Mouse (Mus musculus) lung, postnatal 0 days (tissue): ENCODE results near the gene Evi2b. TPM values are rescaled to one million over a fixed set of nuclear protein-coding genes. Genes with fewer than 3 reads are reported as not detected.

ENCODE experiments used
- ATAC-seq: fragments of 200-750 bp; cut with Nextera tagmentation; 2 replicates; pipeline ENCODE4 v1.8.0; 2017; ENCODE audit warnings: moderate library complexity
- DNase-seq: peaks from one replicate; pipeline ENCODE4 v3.0.0-alpha.2; 2016; ENCODE audit warnings: low spot score
- H3K27ac ChIP-seq: fragments of 300-500 bp; sonication (generic); 2 replicates; pipeline ENCODE4 v1.5.1; 2014; ENCODE audit warnings: antibody characterized with exemption, mild to moderate bottlenecking, low read length, mixed read lengths
- H3K27me3 ChIP-seq: fragments of 300-500 bp; sonication (generic); replicated peaks from 2 replicates; pipeline ENCODE4 v1.6.1; 2014; ENCODE audit warnings: low read length, mixed read lengths; ENCODE audit not compliant: insufficient read depth
- H3K36me3 ChIP-seq: fragments of 300-500 bp; sonication (generic); 2 replicates; pipeline ENCODE4 v1.6.1; 2014; ENCODE audit warnings: low read length, mixed read lengths; ENCODE audit not compliant: insufficient read depth
- H3K4me1 ChIP-seq: fragments of 300-500 bp; sonication (generic); 2 replicates; pipeline ENCODE4 v1.6.1; 2014; ENCODE audit warnings: antibody characterized with exemption, low read depth, low read length, mixed read lengths; ENCODE audit not compliant: insufficient read depth
- H3K4me2 ChIP-seq: fragments of 300-500 bp; sonication (generic); replicated peaks from 2 replicates; pipeline ENCODE4 v1.6.1; 2014; ENCODE audit warnings: low read depth, mild to moderate bottlenecking, low read length, moderate library complexity, mixed read lengths
- H3K4me3 ChIP-seq: fragments of 300-500 bp; sonication (generic); 2 replicates; pipeline ENCODE4 v1.5.1; 2014; ENCODE audit warnings: low read depth, low read length
- H3K9ac ChIP-seq: fragments of 300-500 bp; sonication (generic); replicated peaks from 2 replicates; pipeline ENCODE4 v1.6.1; 2014; ENCODE audit warnings: low read depth, mild to moderate bottlenecking
- H3K9me3 ChIP-seq: fragments of 300-500 bp; sonication (generic); 2 replicates; pipeline ENCODE4 v1.6.1; 2016; ENCODE audit warnings: low read length, mixed read lengths
- CTCF ChIP-seq: IDR thresholded peaks from 2 replicates; pipeline ENCODE4 v1.5.1; 2016; ENCODE audit warnings: antibody characterized with exemption, mild to moderate bottlenecking
- EP300 ChIP-seq: IDR thresholded peaks from 2 replicates; pipeline ENCODE4 v1.6.1; 2016; ENCODE audit warnings: antibody characterized with exemption, mild to moderate bottlenecking, control low read depth
- WGBS: fragments of 180-500 bp; shearing (Covaris S2); extraction: QIAGEN DNeasy Blood & Tissue Kit; methylation state at CpG from one replicate; pipeline ENCODE4 v1.1.7; 2014; 5-methylcytosine and 5-hydroxymethylcytosine counted together
- polyA plus RNA-seq: library from polyadenylated mRNA; unstranded; fragments of >200 nt; fragmentation: Nextera tagmentation; extraction: Ambion mirVana; gene quantifications from 2 replicates; pipeline ENCODE4 v1.2.1, GENCODE M21; 2015

Gene Evi2b
- polyA plus RNA-seq, 1 experiment from 2014 or later = 2.6 TPM

GRCm38 (mm10) chr11:79530774-79531173 lies 7.2 kb upstream of the Evi2b start:
- DNase-seq = no peak
- Histone ChIP-seq H3K4me3 (no peak overlapping the region), H3K27ac (no peak overlapping the region), H3K36me3 (no peaks in the 10 kb centered on the region), H3K9me3 (no peaks in the 10 kb centered on the region), H3K27me3 (no peaks in the 10 kb centered on the region), H3K4me1 (no peaks in the 10 kb centered on the region), H3K9ac (no peak overlapping the region), H3K4me2 (no peak overlapping the region)
- no peak for TF ChIP-seq EP300
- no peak for TF ChIP-seq CTCF
- ATAC-seq = no peak
- 86% methylated on average over 11 of the region's 11 CpGs for WGBS

GRCm38 (mm10) chr11:79530333-79530761 lies 6.8 kb upstream of the Evi2b start, which contains the start of the genes Evi2 and Evi2a:
Evi2 (minus strand) TSS chr11:79530589.
Evi2a (minus strand) TSS chr11:79530609.
- Histone ChIP-seq H3K4me2 (no peak within 1 kb of the TSS), H3K27ac (no peak within 1 kb of the TSS), H3K4me3 (no peak within 1 kb of the TSS; the same call in 1 of the 2 replicates), H3K9me3 (no peaks in the 10 kb centered on the region), H3K4me1 (no peaks in the 10 kb centered on the region), H3K27me3 (no peaks in the 10 kb centered on the region), H3K9ac (no peak within 1 kb of the TSS), H3K36me3 (no peaks in the 10 kb centered on the region)
- 76% methylated on average over 7 of the region's 7 CpGs for WGBS
- DNase-seq (peak; percentile 53), ATAC-seq (no peak)
- no peak for TF ChIP-seq CTCF
- no peak for TF ChIP-seq EP300

GRCm38 (mm10) chr11:79529736-79530135 lies 6.2 kb upstream of the Evi2b start:
- ATAC-seq = no peak
- TF ChIP-seq EP300 (no peak), CTCF (no peak)
- Histone ChIP-seq H3K27ac (no peak overlapping the region), H3K4me1 (no peaks in the 10 kb centered on the region), H3K9me3 (no peaks in the 10 kb centered on the region), H3K4me3 (no peak overlapping the region; the same call in 1 of the 2 replicates), H3K27me3 (no peaks in the 10 kb centered on the region), H3K36me3 (no peaks in the 10 kb centered on the region), H3K9ac (no peak overlapping the region), H3K4me2 (no peak overlapping the region)
- DNase-seq = no peak
- WGBS = 70% methylated on average over 2 of the region's 2 CpGs

GRCm38 (mm10) chr11:79529226-79529625 lies 5.7 kb upstream of the Evi2b start:
- no peak overlapping the region for H3K27ac ChIP-seq
- no peak for ATAC-seq
- no peaks in the 10 kb centered on the region for H3K27me3 ChIP-seq
- no peak for TF ChIP-seq EP300
- no peak for TF ChIP-seq CTCF
- H3K4me1 ChIP-seq = no peaks in the 10 kb centered on the region
- H3K9ac ChIP-seq = no peak overlapping the region
- H3K4me2 ChIP-seq = no peak overlapping the region
- no peaks in the 10 kb centered on the region for H3K36me3 ChIP-seq
- DNase-seq = no peak
- H3K4me3 ChIP-seq = no peak overlapping the region; the same call in 1 of the 2 replicates
- 93% methylated on average over 6 of the region's 6 CpGs for WGBS
- no peaks in the 10 kb centered on the region for H3K9me3 ChIP-seq

- H3K9ac ChIP-seq = no peak overlapping the region
- DNase-seq = no peak
- H3K27me3 ChIP-seq = no peaks in the 10 kb centered on the region
- 85% methylated on average over 3 of the region's 3 CpGs for WGBS
- H3K36me3 ChIP-seq = no peaks in the 10 kb centered on the region
- H3K27ac ChIP-seq = no peak overlapping the region
- no peak overlapping the region for H3K4me3 ChIP-seq
- no peak for TF ChIP-seq CTCF
- no peak overlapping the region for H3K4me2 ChIP-seq
- ATAC-seq = no peak
- H3K4me1 ChIP-seq = no peaks in the 10 kb centered on the region
- no peaks in the 10 kb centered on the region for H3K9me3 ChIP-seq
Observed at GRCm38 (mm10) chr11:79528601-79529000, 5.0 kb upstream of the Evi2b start.

GRCm38 (mm10) chr11:79527739-79528384 lies 4.3 kb upstream of the Evi2b start:
- ATAC-seq (no peak; the same call in 1 of the 2 replicates), DNase-seq (peak; percentile 51)
- H3K4me1 ChIP-seq = no peaks in the 10 kb centered on the region
- no peak overlapping the region for H3K4me2 ChIP-seq
- no peak overlapping the region for H3K9ac ChIP-seq
- no peak for TF ChIP-seq CTCF
- TF ChIP-seq EP300 = no peak
- H3K27ac ChIP-seq = no peak overlapping the region
- 80% methylated on average over 5 of the region's 5 CpGs for WGBS
- no peaks in the 10 kb centered on the region for H3K36me3 ChIP-seq
- no peak overlapping the region for H3K4me3 ChIP-seq
- no peaks in the 10 kb centered on the region for H3K9me3 ChIP-seq
- H3K27me3 ChIP-seq = no peaks in the 10 kb centered on the region
